Mouse (Mus musculus) testis, adult 2 months (tissue): ENCODE results near the gene Arid2.

ENCODE experiments used
- CTCF ChIP-seq: fragments of 200-500 bp; IDR thresholded peaks from 2 replicates; pipeline ENCODE4 v1.5.1; 2012; ENCODE audit warnings: low read depth, mild to moderate bottlenecking, inconsistent platforms, low read length, moderate library complexity; ENCODE audit not compliant: control insufficient read depth, insufficient read depth, insufficient replicate concordance
- POLR2A ChIP-seq: fragments of 200-500 bp; IDR thresholded peaks from 2 replicates; pipeline ENCODE4 v1.6.1; 2012; ENCODE audit warnings: low read depth, mild to moderate bottlenecking, inconsistent platforms, low read length, moderate library complexity; ENCODE audit not compliant: control insufficient read depth

DNA sequence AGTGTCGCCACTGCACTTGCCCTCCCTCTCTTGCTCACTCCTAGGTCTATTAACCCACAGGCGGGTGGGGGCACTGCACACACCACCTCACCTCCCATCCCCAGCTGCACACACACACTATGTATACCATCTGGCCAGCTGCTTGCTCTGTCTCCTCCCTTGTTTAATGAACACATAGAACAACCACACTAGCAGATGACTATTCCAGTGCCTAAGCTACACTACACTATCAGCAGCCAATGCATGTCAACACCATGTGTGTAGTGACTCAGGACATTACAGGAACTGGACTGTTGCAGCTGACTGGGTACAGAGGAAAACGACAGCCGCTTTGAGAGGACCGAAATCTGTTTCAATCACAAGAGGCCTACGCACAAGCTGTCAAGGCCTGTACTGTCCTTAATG, 121.4 kb downstream of the Arid2 start:
- TF ChIP-seq CTCF (no peak), POLR2A (no peak)
